Mouse (Mus musculus): Measurements from ENCODE around the gene Grik4.

- no peak for TF ChIP-seq MAFK (IDR thresholded peaks at IDR 0.05; ENCODE audit: insufficient read depth, low read depth, low read length)
- TF ChIP-seq CHD2 (IDR thresholded peaks at IDR 0.05; ENCODE audit: low read depth, low read length) = no peak
- no peak for TF ChIP-seq HCFC1 (IDR thresholded peaks at IDR 0.05; ENCODE audit: borderline replicate concordance, insufficient read depth, low read length)
Measured at GRCm38 (mm10) chr9:42776804-42777203, 167.5 kb downstream of the Grik4 start.
